Mouse (Mus musculus): ENCODE measurements around the gene Txndc2. TPM values are rescaled to one million over a fixed set of nuclear protein-coding genes. Genes with fewer than 3 reads are reported as not detected.

Txndc2 gene
- polyA plus RNA-seq, 1 experiment from 2014 or later = 0.16 TPM

DNA sequence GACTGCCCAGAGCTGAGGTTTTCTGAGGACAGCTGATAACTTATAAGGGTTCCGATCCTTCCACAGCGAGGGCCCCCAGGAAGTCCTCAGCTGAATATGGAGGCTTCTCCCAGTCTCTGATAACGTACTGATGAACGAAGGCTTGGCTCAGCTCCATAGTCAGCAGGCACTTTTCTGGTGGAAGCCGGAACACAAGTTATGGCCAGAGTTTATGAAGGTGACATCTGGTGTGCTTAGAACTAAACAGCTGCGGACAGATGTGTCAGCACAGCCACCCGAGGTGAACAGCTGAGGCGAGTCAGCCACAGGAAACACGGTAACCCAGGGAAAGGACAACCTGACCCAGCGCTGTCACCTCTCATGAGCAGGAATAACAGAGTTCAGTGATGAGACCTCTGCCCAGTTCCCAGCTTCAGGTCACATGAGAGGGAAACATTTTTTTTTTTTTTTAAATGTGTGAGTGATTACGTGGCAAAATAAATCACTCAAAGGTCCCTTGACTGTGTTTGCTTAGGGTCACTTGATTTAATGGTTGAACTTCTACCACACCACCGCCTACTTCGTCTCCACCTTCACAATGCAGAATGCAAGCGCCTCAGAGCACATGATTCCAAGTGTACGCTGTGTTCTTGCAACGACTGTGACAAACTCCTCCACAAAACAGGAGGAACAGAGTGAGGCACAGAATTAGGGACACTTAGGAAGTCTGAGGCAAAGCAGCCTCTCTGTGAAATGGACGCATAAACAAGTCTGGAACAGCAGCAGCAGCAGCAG is 24.6 kb upstream of the Txndc2 start:
- no peaks in the 10 kb centered on the region for H3K9me3 ChIP-seq (ENCODE audit: low read depth, low read length)
- 41% methylated on average over 17 of the region's 17 CpGs for WGBS

DNA sequence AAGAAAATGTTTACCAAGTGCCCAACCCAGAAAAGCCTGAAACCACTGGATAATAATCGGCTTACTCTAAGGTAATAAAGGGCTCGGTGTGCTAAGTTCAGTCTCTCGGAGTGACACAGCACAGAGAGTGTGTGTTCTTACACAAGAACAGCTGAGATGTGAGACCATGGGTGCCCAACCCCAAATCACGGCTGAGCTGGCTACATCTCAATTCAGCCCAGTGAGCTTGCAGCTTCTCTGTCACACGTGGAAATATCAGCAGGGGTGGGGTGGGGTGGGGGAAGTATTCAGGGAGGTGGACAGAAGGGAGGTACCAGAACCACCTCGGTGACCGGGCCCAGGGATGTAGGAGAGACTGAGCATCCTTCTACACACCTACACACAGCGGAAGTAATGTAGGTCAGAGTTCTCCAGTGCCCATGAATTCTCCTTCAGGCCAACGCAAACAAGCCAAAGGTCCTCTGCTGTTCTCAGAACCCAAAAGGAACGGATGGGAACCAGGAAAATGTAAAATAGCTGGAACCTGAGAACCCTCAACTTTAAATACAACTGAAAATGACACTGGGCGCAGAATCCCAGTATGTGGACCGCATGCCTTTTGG is 23.9 kb upstream of the Txndc2 start:
- H3K36me3 ChIP-seq (ENCODE audit: insufficient read depth) = no peaks in the 10 kb centered on the region
- 86% methylated on average over 12 of the region's 12 CpGs for WGBS
- no peaks in the 10 kb centered on the region for H3K27me3 ChIP-seq (ENCODE audit: insufficient read depth, low read length)
- no peak for TF ChIP-seq CTCF (IDR thresholded peaks at IDR 0.05; ENCODE audit: low read depth)
- no peaks in the 10 kb centered on the region for H3K9me3 ChIP-seq (ENCODE audit: low read depth, low read length)
- H3K4me3 ChIP-seq (ENCODE audit: low read depth, low read length) = no peak overlapping the region
- ATAC-seq (ENCODE audit: insufficient read depth) (no peak), DNase-seq (no peak)
- no peaks in the 10 kb centered on the region; the same call in 1 of the 2 replicates for H3K4me1 ChIP-seq (ENCODE audit: insufficient read depth)
- H3K4me2 ChIP-seq = no peak overlapping the region
- no peak overlapping the region for H3K27ac ChIP-seq (ENCODE audit: low read depth)
- H3K9ac ChIP-seq = no peak overlapping the region

More for the DNA sequence above, 24.6 kb upstream of the Txndc2 start:
- DNase-seq = peak; percentile 35
- Histone ChIP-seq H3K27me3 (ENCODE audit: insufficient read depth, low read length) (no peaks in the 10 kb centered on the region), H3K9ac (no peak overlapping the region), H3K36me3 (ENCODE audit: insufficient read depth) (no peaks in the 10 kb centered on the region), H3K4me2 (no peak overlapping the region), H3K4me3 (ENCODE audit: low read depth, low read length) (no peak overlapping the region), H3K4me1 (ENCODE audit: insufficient read depth) (no peaks in the 10 kb centered on the region; the same call in 1 of the 2 replicates), H3K27ac (ENCODE audit: low read depth) (no peak overlapping the region)
- peak; percentile 28 for ATAC-seq (ENCODE audit: insufficient read depth)
- TF ChIP-seq CTCF (IDR thresholded peaks at IDR 0.05; ENCODE audit: low read depth) = no peak

DNA sequence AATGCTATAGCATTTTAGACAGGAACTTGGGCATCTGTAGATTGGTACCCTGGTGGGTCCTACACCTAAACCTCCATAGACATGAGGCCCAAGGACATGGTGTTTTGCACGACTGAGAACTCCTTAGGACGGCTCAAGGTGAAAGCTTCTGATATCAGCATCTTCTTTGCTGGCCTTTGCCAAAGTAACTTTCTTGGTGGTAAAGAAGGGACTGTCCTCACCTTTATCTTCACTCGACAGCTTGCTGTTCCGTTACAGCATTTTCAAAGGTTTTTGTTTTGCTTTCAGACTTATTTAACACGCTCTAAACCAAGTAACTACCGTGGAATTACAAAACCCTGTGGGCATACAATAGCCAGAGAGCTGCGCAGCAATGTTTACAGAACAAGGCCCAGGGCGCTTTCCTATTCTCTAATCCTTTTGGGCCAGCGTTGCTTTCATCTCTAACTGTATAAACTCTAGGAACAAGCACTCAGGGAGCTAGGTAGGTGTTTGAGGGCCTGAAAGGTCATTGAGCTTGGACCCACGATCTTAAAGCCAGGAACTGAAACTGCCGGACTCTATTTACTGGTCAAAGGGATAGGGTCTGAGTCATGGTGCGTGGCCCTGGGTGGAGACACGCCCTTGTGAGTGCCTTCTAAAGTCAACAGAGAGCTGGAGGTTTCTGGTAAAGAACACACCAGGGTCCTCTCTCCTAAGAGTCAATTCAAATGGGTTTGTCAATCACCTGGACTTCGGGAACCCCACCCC is 21.5 kb upstream of the Txndc2 start:
- Histone ChIP-seq H3K27ac (ENCODE audit: low read depth) (no peak overlapping the region), H3K9me3 (ENCODE audit: low read depth, low read length) (no peaks in the 10 kb centered on the region), H3K4me2 (no peak overlapping the region), H3K27me3 (ENCODE audit: insufficient read depth, low read length) (no peaks in the 10 kb centered on the region), H3K4me1 (ENCODE audit: insufficient read depth) (no peaks in the 10 kb centered on the region; the same call in 1 of the 2 replicates), H3K9ac (no peak overlapping the region), H3K36me3 (ENCODE audit: insufficient read depth) (no peaks in the 10 kb centered on the region), H3K4me3 (ENCODE audit: low read depth, low read length) (no peak overlapping the region)
- no peak for ATAC-seq (ENCODE audit: insufficient read depth)
- no peak for DNase-seq
- 70% methylated on average over 14 of the region's 14 CpGs for WGBS
- no peak for TF ChIP-seq CTCF (IDR thresholded peaks at IDR 0.05; ENCODE audit: low read depth)

DNA sequence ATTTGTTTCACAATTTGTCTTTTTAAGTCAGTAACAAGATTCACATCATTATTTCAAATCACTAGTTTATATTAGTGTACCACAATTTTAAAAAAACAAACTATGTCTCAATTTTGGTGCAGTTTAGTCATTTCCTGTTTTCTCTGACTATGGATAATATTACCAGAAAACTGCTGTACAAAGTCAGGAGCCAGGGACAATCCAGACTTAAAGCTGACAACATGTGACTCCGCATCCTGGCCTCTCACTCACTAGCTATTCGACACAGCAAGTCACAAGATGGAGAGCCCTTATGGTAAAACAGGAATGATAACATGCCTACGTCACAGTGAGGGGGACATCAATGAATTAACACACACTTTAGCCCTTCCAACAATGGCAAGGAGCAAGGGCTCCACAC is 20.7 kb upstream of the Txndc2 start:
- WGBS = 60% methylated on average over 3 of the region's 3 CpGs
- Histone ChIP-seq H3K4me3 (ENCODE audit: low read depth, low read length) (no peak overlapping the region), H3K27me3 (ENCODE audit: insufficient read depth, low read length) (no peaks in the 10 kb centered on the region), H3K36me3 (ENCODE audit: insufficient read depth) (no peaks in the 10 kb centered on the region), H3K9me3 (ENCODE audit: low read depth, low read length) (no peaks in the 10 kb centered on the region), H3K9ac (no peak overlapping the region), H3K4me1 (ENCODE audit: insufficient read depth) (no peaks in the 10 kb centered on the region; the same call in 1 of the 2 replicates), H3K4me2 (no peak overlapping the region), H3K27ac (ENCODE audit: low read depth) (no peak overlapping the region)
- ATAC-seq (ENCODE audit: insufficient read depth) (no peak), DNase-seq (no peak)
- no peak for TF ChIP-seq CTCF (IDR thresholded peaks at IDR 0.05; ENCODE audit: low read depth)

DNA sequence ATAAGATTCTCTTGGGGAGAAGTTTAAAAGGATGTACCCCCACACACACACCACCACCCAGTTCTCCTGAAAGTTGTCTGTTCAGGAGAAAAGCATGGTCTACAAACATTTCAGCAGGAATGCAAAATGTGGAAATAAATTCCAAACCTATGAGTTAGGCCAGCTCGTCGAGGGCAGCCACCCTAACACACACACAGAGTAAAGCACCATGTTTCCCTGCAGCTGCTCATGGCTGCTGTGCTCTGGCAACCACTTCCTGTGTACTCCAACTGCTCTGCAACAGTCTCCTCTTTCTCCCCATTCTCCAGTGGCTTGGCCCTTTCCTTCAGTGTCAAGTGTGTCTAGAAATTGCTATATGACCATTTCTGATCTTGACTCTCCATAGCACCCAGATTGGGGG is 16.4 kb upstream of the Txndc2 start:
- TF ChIP-seq CTCF (IDR thresholded peaks at IDR 0.05; ENCODE audit: low read depth) = no peak
- no peaks in the 10 kb centered on the region for H3K9me3 ChIP-seq (ENCODE audit: low read depth, low read length)
- ATAC-seq (ENCODE audit: insufficient read depth) = no peak
- H3K27ac ChIP-seq (ENCODE audit: low read depth) = no peak overlapping the region
- H3K4me2 ChIP-seq = no peak overlapping the region
- no peaks in the 10 kb centered on the region for H3K36me3 ChIP-seq (ENCODE audit: insufficient read depth)
- WGBS = 55% methylated on average over 2 of the region's 2 CpGs
- no peaks in the 10 kb centered on the region for H3K27me3 ChIP-seq (ENCODE audit: insufficient read depth, low read length)
- H3K4me1 ChIP-seq (ENCODE audit: insufficient read depth) = no peaks in the 10 kb centered on the region
- H3K9ac ChIP-seq = no peak overlapping the region
- no peak for DNase-seq
- no peak overlapping the region for H3K4me3 ChIP-seq (ENCODE audit: low read depth, low read length)

DNA sequence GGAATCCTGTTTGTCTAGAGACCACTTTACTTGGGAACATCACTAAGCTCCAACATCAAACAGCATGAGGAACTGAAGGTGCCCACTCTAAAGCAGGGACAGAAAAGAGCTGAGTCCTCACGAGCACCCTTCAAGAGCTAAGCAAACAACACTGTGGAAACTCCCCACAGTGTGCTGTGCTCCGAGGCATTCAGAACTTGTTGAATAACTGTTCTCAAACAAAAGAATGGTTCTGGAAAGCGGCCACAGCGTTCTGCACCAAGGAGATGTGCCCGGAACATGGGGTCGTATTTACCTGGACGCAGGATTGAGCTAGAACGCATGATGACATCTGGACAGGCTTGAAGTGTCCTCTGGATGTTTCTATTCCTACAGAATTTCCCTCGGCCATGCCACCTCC is 16.0 kb upstream of the Txndc2 start:
- H3K27ac ChIP-seq (ENCODE audit: low read depth) = no peak overlapping the region
- peak; percentile 66 for ATAC-seq (ENCODE audit: insufficient read depth)

DNA sequence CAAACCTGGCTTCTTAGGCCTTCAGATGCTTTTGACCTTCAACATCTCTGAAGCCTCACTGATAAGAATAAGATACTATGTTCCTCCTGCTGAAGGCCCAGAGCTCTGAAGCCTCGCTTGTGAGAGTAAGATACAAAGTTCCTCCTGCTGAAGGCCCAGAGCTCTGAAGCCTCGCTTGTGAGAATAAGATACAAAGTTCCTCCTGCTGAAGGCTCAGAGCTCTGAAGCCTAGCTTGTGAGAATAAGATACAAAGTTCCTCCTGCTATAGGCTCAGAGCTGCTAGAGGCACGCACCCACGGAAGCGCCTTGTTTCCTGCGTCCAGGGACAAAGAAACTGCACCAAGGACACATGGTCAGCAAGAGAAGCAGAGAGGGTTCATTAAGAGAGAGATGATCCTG is 14.8 kb upstream of the Txndc2 start:
- 90% methylated on average over 6 of the region's 6 CpGs for WGBS
- Histone ChIP-seq H3K36me3 (ENCODE audit: insufficient read depth) (0 out of 2 replicates have a peak, but pooled peaks cover 4% of the 10 kb centered on the region), H3K27ac (ENCODE audit: low read depth) (no peak overlapping the region), H3K4me3 (ENCODE audit: low read depth, low read length) (no peak overlapping the region), H3K9me3 (ENCODE audit: low read depth, low read length) (no peaks in the 10 kb centered on the region), H3K9ac (no peak overlapping the region), H3K4me1 (ENCODE audit: insufficient read depth) (no peaks in the 10 kb centered on the region), H3K4me2 (no peak overlapping the region), H3K27me3 (ENCODE audit: insufficient read depth, low read length) (no peaks in the 10 kb centered on the region)
- no peak for TF ChIP-seq CTCF (IDR thresholded peaks at IDR 0.05; ENCODE audit: low read depth)
- DNase-seq (no peak), ATAC-seq (ENCODE audit: insufficient read depth) (no peak)

More for the DNA sequence above, 16.0 kb upstream of the Txndc2 start:
- 61% methylated on average over 9 of the region's 9 CpGs for WGBS
- DNase-seq = peak; percentile 49
- Histone ChIP-seq H3K27me3 (ENCODE audit: insufficient read depth, low read length) (no peaks in the 10 kb centered on the region), H3K9me3 (ENCODE audit: low read depth, low read length) (no peaks in the 10 kb centered on the region), H3K36me3 (ENCODE audit: insufficient read depth) (no peaks in the 10 kb centered on the region), H3K4me1 (ENCODE audit: insufficient read depth) (no peaks in the 10 kb centered on the region), H3K4me2 (no peak overlapping the region), H3K4me3 (ENCODE audit: low read depth, low read length) (no peak overlapping the region), H3K9ac (no peak overlapping the region)
- no peak for TF ChIP-seq CTCF (IDR thresholded peaks at IDR 0.05; ENCODE audit: low read depth)

Data from lung, embryonic 14.5 days (tissue).